Mouse (Mus musculus) urinary bladder, postnatal 14 days (tissue): ENCODE data around the gene Kbtbd6.

Source experiments
- DNase-seq: peaks from one replicate; pipeline ENCODE4 v3.0.0; 2021; ENCODE audit warnings: low spot score

Gene Kbtbd6

DNA sequence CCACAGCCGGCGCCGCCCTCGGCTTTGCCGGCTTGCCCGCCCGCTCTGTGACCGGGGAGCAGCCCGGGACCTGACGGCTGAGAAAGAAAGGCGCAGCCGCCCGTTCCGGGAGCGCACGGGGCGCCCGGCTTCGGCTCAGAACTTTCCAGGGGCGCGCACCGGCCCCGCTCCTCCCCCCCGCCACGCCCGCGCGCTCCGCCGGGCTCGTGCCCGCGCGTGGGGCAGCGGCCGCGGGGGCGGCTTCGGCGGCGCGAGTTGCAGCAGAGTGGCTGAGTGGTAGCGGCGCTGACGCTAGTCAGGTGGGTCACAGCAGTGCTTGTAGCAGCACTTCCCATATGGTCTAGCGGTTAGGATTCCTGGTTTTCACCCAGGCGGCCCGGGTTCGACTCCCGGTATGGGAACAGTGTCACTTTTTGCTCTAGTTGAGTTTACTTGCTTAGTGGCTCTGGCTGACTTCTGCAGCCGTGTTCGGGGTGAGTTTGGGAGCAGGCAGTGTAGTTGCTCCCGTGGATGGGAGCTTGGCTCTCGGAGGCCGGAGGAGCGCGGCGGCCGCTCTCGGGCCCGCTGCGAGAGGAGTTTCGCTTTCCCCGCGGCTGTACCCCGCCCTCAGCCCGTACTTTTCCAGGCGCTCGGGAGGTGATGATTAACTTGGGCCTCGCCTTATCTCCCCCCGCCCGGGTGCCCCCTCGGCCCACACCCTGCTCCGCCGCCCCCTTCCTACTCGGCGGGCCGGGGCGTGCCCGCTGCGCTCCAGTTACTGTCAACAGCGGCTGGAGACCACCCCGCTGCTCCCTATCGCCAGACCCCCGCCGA is 29.9 kb downstream of the Kbtbd6 start, which contains the start of gene Wbp4:
Wbp4 (minus strand) TSS at position 182 of the 813 bp plus-strand sequence.
- peak; percentile 87 for DNase-seq

DNA sequence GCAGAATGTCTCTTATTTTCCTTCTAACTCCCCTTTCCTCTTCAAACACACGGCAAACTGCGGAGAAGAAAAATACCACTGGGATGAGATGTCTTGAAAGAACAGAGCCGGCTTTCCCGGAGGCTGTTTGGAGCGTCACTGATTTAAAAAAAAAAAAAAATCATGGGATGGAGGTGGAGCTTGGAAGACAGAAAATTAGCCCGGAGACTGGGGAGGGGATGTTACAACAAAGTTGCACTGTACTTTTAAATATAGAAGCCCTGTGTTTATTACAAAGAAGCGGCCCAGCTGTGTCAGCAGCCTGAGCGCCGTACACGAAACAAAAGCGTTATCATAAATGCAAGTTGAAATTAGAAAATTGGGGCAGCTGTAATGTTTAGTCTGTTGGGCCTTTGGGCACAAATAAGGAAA is 30.6 kb downstream of the Kbtbd6 start:
- DNase-seq: peak; percentile 35

DNA sequence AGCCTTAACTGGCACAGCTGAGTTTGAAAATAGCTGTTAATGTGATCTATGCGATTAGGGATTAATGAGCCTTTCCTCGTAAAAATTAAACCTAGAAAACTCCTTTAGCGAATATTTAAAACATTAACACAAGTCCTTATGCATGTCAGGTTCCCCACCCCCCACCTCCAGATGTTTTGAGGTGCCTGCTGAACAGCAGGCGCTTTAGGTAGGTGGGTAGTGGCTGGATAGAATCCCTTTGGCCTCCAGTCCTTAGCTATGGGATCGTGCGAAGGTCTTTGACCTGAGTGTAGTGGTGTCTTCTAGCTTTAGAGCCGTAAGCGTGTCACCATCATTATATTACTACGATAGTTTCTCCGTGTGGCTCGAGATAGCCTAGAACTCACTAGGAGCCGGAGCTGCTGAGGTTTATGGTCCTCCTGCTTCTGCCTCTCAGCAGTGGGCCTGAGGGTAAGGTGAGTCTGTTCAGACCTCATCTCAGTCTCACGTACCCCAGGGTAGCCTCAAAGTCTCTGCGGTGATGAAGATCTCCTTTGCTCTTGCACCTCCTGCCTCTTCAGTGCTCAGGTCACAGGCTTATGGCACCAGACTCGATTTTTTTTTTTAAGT is 31.2 kb downstream of the Kbtbd6 start:
- DNase-seq: no peak

DNA sequence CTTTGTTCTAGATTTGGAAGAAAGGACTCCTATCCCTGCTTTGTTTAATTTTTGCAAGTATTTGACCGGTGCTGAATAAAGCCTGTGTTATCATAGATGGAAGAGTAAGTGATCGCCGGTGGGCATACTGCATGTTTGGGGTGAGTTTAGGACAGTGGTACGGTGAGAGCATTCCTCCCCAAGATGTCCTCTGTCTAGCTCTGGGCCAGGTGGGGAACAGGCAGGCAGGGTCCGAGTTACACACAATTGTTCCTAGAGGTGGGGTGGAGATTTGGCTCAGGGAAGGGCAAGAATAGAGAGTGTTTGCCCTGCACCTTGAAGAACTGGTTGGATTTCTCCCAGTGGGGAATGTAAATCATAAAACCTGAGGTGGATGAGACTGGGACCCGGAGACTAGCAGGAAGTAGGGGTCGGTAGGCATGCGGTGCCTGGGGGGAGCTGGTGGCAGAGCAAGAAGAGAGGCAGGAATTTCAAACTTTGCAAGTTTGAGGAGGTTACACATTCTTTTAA is 32.0 kb downstream of the Kbtbd6 start:
- DNase-seq: peak; percentile 48

DNA sequence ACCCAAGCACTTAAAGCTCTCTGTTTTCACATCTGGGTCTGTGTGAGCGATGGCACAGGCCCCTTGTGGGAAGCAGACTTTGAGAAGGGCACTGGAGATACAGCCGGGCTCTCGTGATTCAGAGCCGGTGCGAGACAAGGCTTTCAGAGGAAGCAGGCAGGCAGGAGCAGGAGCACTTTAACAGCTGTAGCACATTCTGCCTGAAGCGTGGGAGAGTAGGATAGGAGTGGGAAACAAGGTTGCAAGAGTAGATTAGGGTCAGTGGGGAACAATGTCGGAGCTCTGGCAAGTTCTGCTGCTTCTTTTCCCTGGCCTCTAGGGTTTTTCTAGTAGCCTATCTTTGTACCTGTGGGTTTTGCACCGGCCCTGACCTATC is 35.0 kb downstream of the Kbtbd6 start:
- no peak for DNase-seq

DNA sequence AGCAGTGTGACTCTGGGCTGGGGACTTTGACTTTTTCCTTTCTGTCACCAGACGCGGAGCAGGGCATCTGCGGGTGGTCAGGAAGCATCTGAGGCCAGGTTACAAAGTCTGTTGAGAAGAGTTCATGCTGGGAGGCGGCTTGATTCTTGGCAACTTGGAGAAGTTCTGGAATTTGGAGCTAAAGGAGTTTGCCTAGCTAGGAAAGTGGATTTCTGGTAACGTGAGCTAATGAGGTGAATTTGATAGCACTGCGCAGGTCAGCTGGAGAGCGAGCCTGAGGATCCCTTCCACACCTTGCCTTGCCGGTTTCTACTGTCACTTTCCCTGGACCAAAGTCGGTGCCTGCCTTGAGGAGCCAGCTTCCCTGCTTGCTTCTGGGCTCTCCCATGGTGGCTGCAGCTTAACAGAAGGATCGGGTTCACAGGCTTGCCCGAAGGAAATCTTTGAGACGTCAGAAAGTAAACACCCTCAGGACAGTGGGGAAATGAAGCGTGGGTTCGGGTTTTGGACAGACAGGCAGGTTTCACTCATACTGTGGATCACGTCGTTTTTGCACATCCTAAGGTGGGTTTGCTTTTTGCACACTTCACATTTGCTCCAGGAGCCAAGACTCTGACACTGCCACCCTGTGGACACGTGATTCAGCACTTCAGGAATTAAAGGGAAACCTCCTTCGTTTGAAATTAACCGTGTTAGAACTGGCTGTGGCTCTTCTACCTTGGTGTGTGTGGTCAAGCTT is 35.5 kb downstream of the Kbtbd6 start:
- peak; percentile 31 for DNase-seq

DNA sequence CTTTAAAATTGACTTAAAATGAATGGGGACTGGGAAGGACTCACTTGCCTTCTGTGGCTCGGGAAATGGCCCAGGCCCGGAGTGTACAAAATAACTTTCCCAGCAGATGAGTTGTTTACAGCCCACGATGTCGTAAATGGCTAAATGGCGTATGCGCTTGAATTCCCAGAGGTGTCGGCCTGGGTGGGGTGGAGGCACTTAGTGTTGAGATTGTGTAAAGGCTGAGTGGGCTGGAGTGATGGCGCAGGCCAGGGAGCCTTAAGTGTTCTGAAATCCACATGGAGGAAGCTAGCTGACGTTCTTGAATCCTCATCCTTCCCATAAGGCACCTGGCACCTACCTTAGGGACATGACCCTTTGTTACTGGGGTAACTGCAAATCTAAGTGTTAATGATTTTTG is 36.9 kb downstream of the Kbtbd6 start:
- peak; percentile 51 for DNase-seq

DNA sequence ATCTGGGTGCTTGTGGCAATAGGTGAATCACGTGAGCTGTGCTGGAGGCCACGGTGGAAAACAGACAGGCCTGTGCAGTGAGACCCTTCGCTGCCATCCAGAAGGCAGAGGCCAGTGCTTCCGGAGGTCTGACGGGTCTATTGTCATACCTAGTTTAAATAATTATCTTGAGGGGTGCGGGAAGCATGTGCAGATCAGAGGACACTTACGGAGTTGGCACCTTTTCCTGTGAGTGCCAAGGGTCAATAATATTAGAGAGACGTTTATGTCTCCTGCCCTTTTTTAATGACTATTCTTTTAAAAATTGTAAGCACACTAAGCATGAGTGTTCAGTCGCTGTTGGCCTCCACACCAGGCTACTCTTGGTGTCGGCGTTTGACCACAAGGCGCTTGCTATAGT is 37.5 kb downstream of the Kbtbd6 start:
- DNase-seq: no peak

DNA sequence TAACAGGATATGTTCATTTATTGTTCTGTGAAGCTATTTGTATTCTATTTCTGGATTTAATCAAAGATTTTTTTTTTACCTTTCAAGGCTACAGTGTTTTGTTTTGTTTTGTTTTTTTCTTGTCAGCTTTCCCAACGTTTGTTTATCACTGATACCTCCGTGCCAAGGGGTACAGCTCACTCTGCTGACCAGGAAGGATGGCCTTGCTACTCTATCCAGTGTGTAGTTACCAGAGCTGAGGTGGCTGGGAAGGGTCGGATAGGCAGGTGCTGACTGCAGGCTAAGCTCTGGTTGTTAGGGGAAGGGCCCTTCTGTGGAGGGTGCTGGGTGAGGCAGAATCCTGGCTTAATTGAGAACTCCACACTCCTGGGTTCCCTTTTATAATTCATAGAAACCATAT is 38.6 kb downstream of the Kbtbd6 start:
- no peak for DNase-seq

DNA sequence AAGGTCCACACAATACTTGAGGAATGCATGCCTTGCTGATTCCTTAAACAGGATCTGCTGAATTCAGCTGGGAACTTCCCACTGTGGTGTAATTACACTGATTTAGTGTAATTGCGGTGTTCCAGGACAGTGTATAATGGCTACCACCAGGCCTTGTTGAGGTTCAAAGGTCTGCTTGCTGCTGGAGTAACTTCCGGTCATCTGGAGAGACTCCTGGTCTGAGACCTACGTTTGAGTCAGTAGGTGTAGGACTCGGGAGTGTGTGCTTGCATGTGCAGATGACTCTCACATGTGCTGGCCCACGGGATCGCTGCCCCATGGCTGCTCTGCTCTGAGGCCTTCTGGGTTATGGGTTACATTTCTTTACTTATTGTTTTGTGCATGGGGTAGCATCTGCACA is 42.7 kb downstream of the Kbtbd6 start:
- DNase-seq: no peak

DNA sequence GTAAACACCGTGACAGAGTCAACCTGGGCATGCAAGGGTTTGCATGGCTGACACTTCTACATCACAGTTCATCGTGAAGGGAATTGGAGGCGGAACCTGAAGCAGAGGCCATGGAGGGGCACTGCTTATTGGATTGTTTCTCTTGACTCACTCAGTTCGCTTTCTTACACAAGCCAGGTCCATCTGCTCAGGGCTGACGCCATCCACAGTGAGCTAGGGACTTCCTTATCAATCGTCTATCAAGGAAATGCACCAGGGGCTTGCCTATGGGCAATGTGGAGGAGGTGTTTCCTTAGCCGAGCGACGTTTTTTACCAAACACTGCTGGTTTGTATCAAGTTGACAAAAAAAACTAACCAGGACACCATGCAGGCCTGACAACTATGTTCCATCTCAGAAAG is 47.7 kb downstream of the Kbtbd6 start:
- peak; percentile 16 for DNase-seq

DNA sequence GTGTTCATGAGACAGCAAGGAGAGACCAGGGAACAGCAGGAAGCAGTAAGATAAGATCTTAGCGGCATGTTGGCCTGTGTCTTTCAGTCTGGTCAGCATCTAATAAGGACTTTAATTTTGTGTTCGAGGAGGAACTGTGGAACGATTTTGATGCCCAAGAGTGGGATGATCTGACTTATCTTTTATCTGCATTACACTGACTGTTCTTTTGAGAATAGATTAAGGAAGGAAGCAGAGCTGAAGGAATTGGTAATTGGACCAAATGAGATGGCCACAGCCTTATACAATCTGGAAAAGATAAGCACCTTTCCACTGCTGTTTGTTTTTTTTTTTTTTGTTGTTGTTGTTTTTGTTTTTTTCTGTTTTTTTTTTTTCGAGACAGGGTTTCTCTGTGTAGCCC is 49.1 kb downstream of the Kbtbd6 start:
- no peak for DNase-seq

DNA sequence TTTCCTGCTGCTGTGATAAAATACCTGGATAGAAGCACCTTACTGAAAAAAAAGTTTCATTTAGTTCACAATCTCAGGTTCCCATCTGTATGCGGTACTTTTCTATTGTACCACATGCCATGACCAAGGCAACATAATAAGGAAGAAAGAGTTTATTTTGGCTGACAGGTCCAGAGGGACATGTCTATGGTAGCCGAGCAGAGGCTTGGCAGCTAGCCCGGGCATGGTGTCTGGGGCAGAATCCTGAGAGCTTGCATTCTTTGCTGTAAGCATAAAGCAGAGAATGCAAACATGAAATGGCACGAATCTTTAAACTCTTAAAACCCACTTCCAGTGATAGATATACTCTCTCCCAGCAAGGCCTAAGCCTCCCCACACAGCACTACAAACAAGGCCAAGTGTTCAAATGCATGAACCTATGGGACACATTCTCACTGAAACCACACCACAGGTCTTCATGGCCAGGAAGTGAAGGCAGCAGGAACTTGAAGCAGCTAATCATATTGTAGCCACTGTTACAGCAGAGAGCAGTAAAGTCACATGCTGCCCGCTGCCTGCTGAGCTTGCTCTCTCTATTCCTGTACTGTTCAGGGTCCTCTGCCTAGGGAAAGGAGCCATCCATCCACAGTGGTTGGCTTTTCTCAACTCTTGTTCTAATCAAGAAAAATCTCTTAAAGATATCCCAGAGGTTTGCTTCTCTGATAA is 51.9 kb downstream of the Kbtbd6 start:
- peak; percentile 81 for DNase-seq
